Mouse (Mus musculus): ENCODE results near the gene Adamts6.

Gene Adamts6

GRCm38 (mm10) chr13:104468061-104468460 lies 180.4 kb downstream of the Adamts6 start:
- no peak for DNase-seq

GRCm38 (mm10) chr13:104476285-104476956 lies 188.8 kb downstream of the Adamts6 start:
- DNase-seq: no peak

- no peak for DNase-seq
Measured at GRCm38 (mm10) chr13:104482426-104483089, 194.9 kb downstream of the Adamts6 start.

GRCm38 (mm10) chr13:104483111-104483722 lies 195.6 kb downstream of the Adamts6 start:
- no peak for DNase-seq

GRCm38 (mm10) chr13:104491046-104491811 lies 203.6 kb downstream of the Adamts6 start:
- no peak for DNase-seq

- DNase-seq: no peak
Measured at GRCm38 (mm10) chr13:104493466-104493993, 205.9 kb downstream of the Adamts6 start.

- DNase-seq: no peak
Measured at GRCm38 (mm10) chr13:104494200-104494873, 206.7 kb downstream of the Adamts6 start.

GRCm38 (mm10) chr13:104497592-104497991 lies 210.0 kb downstream of the Adamts6 start:
- DNase-seq: no peak

- DNase-seq: no peak
Measured at GRCm38 (mm10) chr13:104498669-104499068, 211.0 kb downstream of the Adamts6 start.

GRCm38 (mm10) chr13:104499116-104500040 lies 211.7 kb downstream of the Adamts6 start:
- DNase-seq: no peak

- no peak for DNase-seq
Measured at GRCm38 (mm10) chr13:104502406-104502805, 214.8 kb downstream of the Adamts6 start.

- no peak for DNase-seq
Measured at GRCm38 (mm10) chr13:104504043-104504442, 216.4 kb downstream of the Adamts6 start.

GRCm38 (mm10) chr13:104506165-104506875 lies 218.7 kb downstream of the Adamts6 start:
- DNase-seq: no peak

GRCm38 (mm10) chr13:104507671-104508070 lies 220.0 kb downstream of the Adamts6 start:
- DNase-seq: no peak

- DNase-seq: no peak
Measured at GRCm38 (mm10) chr13:104509561-104510493, 222.2 kb downstream of the Adamts6 start.

GRCm38 (mm10) chr13:104510766-104511165 lies 223.1 kb downstream of the Adamts6 start:
- DNase-seq: no peak

- DNase-seq: no peak
Measured at GRCm38 (mm10) chr13:104515054-104515453, 227.4 kb downstream of the Adamts6 start.

GRCm38 (mm10) chr13:104516146-104516545 lies 228.5 kb downstream of the Adamts6 start:
- no peak for DNase-seq

GRCm38 (mm10) chr13:104516766-104517364 lies 229.2 kb downstream of the Adamts6 start:
- no peak for DNase-seq
